Mouse (Mus musculus) Patski (cell line): Measurements from ENCODE around the gene Sept11. TPM values are rescaled to one million over a fixed set of nuclear protein-coding genes. Genes with fewer than 3 reads are reported as not detected.

Source experiments
- ATAC-seq: fragments of 100-300 bp; one replicate; pipeline ENCODE4 v1.8.0; 2021
- CTCF ChIA-PET: fragments of 350-600 bp; sonication (Branson Sonifier 250); formaldehyde crosslinking; loops from one replicate; lab custom pipeline; 2022; ENCODE audit warnings: inconsistent platforms; lab: Charles Lee
- POLR2A ChIA-PET: fragments of 350-600 bp; sonication (Branson Sonifier 250); formaldehyde crosslinking; loops from one replicate; lab custom pipeline; 2022; ENCODE audit warnings: antibody characterized with exemption, inconsistent platforms; lab: Charles Lee
- DNase-seq: peaks from one replicate; pipeline ENCODE4 v3.0.0-alpha.2; 2011; ENCODE audit warnings: low read depth, low spot score
- H3K27me3 ChIP-seq: fragments of 371-371 bp; one replicate; pipeline ENCODE4 v1.5.1; 2021
- CTCF ChIP-seq: fragments of 100-300 bp; IDR thresholded peaks from one replicate; pipeline ENCODE4 v1.5.1; 2021
- in situ Hi-C: fragments of 300-500 bp; cut with MboI; formaldehyde crosslinking; loops from 3 replicates; pipeline ENCODE4 v1.11.1; 2018; ENCODE audit warnings: low pct_unique_long_range_greater_than_20kb, mixed read lengths
- polyA plus RNA-seq: library from polyadenylated mRNA; unstranded; gene quantifications from one replicate; pipeline ENCODE4 v1.2.3, GENCODE M21; 2021

Sept11 gene
- polyA plus RNA-seq = 335 TPM

DNA sequence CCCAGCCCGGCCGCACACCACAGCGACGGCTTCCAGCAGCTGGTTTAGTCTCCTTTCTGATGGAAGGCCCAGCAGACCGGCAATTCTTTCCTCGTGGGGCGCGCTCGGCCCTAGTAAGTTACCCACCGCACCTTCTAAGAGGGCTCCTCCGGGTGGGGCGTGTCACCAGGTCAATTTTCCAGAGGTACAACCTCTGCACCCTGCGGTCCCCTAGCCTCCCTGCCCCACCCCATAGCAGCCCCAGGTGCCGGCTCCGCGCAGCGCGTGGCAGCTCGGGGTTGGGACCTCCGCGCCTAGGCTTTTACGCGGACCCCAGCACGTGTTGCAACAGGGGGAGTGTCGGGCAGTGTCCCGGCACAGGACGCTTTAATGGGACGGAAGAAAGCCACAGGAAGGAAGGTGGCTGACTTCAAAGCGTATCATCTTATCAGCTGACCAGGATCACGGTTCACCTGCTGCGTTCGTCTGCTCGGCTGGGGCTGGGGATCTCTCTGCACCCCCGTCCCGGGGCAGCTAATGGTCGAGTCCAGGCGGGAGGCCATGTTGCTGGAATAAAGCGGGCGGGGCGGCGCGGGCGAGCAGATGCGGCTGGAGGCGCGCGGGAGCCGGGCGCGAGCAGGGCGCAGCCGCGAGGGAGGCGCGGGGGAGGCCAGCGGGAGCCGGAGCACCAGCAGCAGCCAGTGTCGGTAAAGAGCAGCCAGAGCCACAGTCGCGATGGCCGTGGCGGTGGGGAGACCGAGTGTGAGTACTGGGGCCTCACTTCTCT is at the start of gene Sept11:
TSS of gene Sept11 (plus strand) at position 581 of the 766 bp plus-strand sequence.
- CTCF ChIA-PET = interaction anchor here (1.0 to 1.9 kb wide), 6 partner anchors 37 to 365 kb away, joined by 3 to 5 read pairs (median 3); no protein-coding TSS in a partner anchor
- no peaks in the 10 kb centered on the region for H3K27me3 ChIP-seq
- DNase-seq = no peak
- no peak for TF ChIP-seq CTCF
- ATAC-seq = peak; percentile 75
- in situ Hi-C loops = loop anchor here (5.0 to 10.0 kb wide), 4 partner anchors 69 to 418 kb away; partner anchors contain the start of genes Ccdc158 and Ccng2
- POLR2A ChIA-PET = interaction anchor here (0.7 to 2.3 kb wide), 8 partner anchors 34 to 111 kb away, joined by 3 to 17 read pairs (median 5); no protein-coding TSS in a partner anchor

DNA sequence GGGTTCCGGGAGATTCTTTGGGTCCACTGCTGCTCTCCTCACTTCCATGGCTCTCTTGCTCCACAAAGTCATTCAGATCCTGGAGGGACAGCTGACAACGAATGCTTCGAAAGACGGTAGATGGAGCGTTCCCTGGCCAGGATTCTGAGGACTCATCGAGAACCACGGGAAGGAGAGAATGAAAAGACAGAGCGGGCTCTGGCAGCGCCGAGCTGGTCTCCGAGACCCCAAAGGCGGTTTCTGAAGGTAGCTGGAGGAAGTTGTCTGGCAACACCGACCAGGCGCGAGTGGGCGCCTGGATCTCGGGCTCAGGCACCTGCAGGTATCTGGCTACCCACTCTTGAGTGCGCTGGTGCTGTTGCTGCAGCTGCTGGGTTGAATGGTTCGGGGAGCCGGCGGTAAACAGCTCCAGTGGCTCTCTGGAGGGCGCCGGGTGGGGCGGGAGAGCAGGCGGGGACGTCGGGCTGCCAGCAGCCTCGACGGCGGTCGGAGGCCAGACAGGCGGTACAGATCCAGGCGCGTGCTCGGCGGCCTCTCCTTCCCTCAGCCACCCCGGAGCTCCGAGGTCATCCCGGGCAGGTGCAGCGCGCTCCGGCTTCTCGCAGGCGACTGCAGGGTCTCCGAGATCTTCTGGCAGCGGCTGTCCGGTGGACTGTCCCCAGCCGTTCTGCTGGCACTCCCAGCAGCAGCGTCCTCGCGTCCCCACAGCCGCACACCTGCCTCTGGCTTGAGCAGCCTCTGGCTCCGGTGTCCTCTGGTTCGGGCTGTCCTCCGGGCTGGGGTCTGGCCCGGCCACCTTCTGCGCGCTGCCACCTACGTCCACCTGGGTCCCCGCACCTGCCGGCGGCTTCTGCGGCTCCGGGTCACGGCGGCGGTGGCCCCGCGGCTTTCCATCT is 49.3 kb upstream of the Sept11 start:
- DNase-seq (no peak), ATAC-seq (no peak)

DNA sequence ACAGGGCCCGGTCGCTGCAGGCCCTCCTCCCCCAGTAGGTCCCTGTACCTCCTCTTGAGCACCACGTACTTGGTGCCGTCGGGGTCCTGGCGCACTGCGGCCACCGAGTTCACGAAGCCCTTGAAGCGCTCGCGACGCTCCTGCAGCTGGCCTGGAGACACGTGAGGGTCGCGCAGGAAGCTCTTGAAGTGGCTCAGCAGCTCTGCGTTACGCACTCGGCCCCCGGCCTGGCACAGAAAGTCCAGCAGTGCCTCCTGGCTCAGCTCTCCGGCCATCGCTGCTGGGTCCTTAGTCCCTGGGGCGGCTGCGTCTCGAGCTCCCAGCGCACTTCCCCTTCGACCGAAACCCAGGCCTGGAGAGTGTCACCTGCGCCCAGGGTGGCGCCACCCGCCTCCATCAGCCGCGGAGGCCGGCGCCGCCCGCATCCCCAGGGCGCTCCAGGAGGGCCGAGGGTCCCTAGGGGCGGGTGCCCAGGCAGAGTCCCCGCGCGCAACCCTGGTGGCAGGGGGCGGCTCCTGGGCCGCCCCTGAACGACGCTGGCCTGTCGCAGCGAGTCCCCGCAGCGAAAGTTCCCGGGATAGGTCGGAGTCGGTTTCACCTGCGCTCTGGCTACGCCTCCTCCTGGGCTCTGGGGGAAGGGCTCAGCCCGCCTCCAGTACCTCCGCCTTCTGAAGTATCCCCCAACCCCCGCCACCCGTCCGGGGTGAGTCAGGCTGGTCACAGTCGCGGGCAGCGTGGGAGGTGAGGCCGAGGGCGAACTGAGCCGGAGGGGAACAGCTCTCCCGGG is 48.5 kb upstream of the Sept11 start, which contains the start of gene Sowahb:
TSS of gene Sowahb (minus strand) at position 439 of the 787 bp plus-strand sequence.
- in situ Hi-C loops = no loop called here
- no peaks in the 10 kb centered on the region for H3K27me3 ChIP-seq
- CTCF ChIA-PET = no interaction called here
- POLR2A ChIA-PET = no interaction called here
- DNase-seq = no peak
- no peak for TF ChIP-seq CTCF
- ATAC-seq = no peak

More for the DNA sequence above, 49.3 kb upstream of the Sept11 start:
- in situ Hi-C loops = no loop called here
- no peaks in the 10 kb centered on the region for H3K27me3 ChIP-seq
- no peak for TF ChIP-seq CTCF
- CTCF ChIA-PET = no interaction called here
- POLR2A ChIA-PET = interaction anchor here (0.8 kb wide), 1 partner anchor 30 kb away, joined by 3 read pairs; no protein-coding TSS in a partner anchor

DNA sequence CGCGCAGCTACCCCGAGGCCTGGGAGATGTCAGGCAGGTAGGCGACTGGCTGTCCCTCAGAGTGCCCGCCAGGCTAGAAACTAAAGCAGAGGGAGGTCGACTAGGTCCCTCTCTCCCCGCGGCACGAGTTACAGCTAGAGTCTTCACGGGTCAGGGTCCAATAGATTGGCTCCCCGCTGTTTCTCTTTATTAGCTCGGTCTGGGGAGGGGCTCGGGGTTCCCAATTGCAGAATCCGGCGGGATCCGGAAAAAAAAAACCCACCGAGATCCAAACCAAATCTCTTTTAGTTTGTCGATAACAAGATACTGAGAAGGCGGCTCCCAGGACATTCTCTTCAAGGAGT is 47.9 kb upstream of the Sept11 start:
- POLR2A ChIA-PET = interaction anchor here (0.6 kb wide), 1 partner anchor 39 kb away, joined by 4 read pairs; no protein-coding TSS in a partner anchor
- ATAC-seq (no peak), DNase-seq (no peak)
- TF ChIP-seq CTCF = no peak
- in situ Hi-C loops = no loop called here
- H3K27me3 ChIP-seq = no peaks in the 10 kb centered on the region
- CTCF ChIA-PET = no interaction called here

DNA sequence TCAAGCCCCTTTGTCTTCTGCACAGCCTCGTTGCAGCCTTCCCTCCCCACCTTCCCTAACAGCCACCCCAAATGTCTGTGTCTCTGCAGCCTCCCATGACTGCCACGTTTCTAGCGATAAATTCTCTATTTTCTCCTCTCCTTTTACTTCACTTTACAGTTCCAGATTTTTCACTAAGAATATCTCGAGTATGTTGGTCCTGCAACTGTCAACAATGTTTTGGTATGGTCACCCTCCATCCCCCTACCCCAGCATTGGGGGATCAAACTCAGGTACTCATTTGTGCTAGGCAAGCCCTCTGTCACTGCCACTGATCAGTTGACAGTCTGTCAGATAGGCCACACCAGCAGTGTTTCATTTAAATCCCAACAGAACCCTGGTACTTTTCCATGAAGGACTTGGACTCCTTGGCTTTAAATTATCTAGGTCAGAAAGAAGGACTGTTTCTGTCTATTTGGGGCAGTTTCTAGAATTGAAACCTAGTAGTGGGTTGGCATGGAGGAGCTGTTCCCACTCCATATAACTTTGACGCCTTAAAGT is 46.9 kb upstream of the Sept11 start:
- POLR2A ChIA-PET = no interaction called here
- ATAC-seq (no peak), DNase-seq (no peak)
- in situ Hi-C loops = no loop called here
- no peaks in the 10 kb centered on the region for H3K27me3 ChIP-seq
- CTCF ChIA-PET = interaction anchor here (1.2 kb wide), 1 partner anchor 24 kb away, joined by 4 read pairs; no protein-coding TSS in a partner anchor
- TF ChIP-seq CTCF = no peak

DNA sequence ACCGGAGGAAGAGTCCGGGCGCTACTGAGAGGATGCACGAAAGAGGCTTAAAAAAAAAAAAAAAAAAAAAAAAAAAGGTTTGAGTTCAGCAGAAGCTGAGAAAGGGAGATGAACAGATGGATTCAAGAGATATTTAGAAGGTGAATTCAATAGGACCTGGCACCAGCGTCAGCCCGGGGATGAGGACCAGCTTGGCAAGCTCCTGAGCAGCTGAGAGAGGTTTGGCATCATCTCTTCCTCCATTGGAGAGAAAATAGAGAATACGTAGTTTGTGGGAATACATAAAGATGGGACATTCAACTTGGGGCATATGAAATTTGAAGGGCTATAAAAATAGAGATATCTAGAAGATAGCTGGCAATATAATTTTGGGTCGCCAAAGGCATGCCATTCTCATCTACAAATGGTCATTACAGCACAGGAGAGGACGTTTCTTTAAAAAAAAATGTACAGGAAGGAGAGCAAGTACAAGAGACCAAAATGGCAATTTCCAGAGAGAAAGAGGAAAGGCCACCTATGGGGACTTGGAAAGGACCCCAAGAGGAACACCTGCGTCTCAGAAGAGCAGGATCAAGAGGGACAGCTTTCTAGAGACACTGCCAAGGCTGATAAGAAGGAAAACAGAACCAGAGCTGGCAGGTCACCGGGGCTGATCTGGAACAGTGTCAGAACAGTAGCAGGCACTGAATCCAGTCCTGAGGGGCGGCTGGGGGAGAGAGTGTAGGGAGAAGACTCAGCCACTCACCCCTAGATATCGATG is 44.6 kb upstream of the Sept11 start:
- no peak for DNase-seq
- in situ Hi-C loops = no loop called here
- TF ChIP-seq CTCF = no peak
- ATAC-seq = no peak
- POLR2A ChIA-PET = no interaction called here
- CTCF ChIA-PET = interaction anchor here (1.7 kb wide), 1 partner anchor 12 kb away, joined by 5 read pairs; no protein-coding TSS in a partner anchor
- no peaks in the 10 kb centered on the region for H3K27me3 ChIP-seq

DNA sequence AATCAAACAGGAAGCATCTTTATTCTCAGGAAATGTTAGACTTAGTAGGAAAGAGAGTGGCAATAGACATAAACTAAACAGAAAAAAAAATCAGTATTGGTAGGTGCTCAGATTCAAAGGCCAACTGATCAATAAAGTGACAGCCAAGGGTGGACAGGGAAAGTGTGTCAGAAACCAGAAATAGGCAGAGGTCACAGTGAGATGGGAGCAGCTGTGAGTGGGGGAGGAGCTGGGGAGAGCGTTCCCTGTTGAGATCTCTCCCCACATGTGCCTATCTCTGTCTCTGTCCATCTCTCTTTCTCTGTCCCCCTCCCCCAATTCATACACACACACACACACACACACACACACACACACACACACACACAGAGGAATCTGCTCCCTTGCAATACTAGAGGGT is 43.3 kb upstream of the Sept11 start:
- ChIA-PET CTCF (no interaction called here), POLR2A (no interaction called here)
- H3K27me3 ChIP-seq = no peaks in the 10 kb centered on the region
- TF ChIP-seq CTCF = no peak
- ATAC-seq (no peak), DNase-seq (no peak)
- in situ Hi-C loops = no loop called here

DNA sequence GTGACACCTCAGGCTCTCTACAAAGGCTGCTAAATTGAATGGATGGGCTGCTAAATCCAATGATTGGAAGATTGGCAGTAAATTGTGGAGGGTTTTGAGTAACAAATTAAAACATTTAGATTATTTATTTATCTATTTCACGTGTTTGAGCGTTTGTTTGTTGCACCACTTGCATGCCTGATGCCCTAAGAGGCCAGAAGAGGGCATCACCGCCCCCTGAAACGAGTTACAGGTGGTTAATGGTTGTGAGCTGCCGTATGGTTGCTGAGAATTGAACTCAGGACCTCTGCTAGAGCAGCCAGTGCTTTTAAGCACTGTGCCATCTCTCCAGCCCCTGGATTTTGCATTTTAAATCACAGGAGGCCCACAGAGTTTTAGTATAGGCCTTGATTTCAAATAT is 42.2 kb upstream of the Sept11 start:
- CTCF ChIA-PET = no interaction called here
- DNase-seq = no peak
- no peaks in the 10 kb centered on the region for H3K27me3 ChIP-seq
- in situ Hi-C loops = no loop called here
- no peak for ATAC-seq
- POLR2A ChIA-PET = no interaction called here
- TF ChIP-seq CTCF = no peak

DNA sequence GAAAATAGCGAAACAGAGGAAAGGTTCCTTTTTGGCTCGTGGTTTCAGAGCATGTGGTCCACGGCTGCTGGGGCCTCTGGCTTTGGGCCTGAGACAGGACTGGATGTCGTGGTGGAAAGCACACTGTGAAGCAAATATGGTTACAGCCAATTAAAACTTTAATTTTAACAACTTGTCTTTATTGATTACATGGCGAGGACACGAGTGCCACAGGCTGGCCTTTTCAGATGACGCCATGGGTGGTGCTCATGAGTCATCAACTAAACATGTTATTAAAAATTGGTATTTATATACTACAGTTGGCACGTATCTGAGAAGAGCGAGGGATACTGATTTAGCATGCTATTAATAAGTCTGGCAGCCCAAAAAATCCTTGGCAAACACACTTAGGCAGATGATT is 41.3 kb upstream of the Sept11 start:
- ATAC-seq (no peak), DNase-seq (no peak)
- no peak for TF ChIP-seq CTCF
- ChIA-PET POLR2A (interaction anchor here (1.5 kb wide), 1 partner anchor 25 kb away, joined by 4 read pairs; no protein-coding TSS in a partner anchor), CTCF (interaction anchor here (1.4 kb wide), 1 partner anchor 9 kb away, joined by 3 read pairs; no protein-coding TSS in a partner anchor)
- in situ Hi-C loops = no loop called here
- no peaks in the 10 kb centered on the region for H3K27me3 ChIP-seq
